Mouse (Mus musculus): ENCODE data around the gene Chrnb1. TPM values are rescaled to one million over a fixed set of nuclear protein-coding genes. Genes with fewer than 3 reads are reported as not detected.

The Chrnb1 gene
- total RNA-seq, 2 experiments from 2014 or later: 4.8 to 5.0 TPM

DNA sequence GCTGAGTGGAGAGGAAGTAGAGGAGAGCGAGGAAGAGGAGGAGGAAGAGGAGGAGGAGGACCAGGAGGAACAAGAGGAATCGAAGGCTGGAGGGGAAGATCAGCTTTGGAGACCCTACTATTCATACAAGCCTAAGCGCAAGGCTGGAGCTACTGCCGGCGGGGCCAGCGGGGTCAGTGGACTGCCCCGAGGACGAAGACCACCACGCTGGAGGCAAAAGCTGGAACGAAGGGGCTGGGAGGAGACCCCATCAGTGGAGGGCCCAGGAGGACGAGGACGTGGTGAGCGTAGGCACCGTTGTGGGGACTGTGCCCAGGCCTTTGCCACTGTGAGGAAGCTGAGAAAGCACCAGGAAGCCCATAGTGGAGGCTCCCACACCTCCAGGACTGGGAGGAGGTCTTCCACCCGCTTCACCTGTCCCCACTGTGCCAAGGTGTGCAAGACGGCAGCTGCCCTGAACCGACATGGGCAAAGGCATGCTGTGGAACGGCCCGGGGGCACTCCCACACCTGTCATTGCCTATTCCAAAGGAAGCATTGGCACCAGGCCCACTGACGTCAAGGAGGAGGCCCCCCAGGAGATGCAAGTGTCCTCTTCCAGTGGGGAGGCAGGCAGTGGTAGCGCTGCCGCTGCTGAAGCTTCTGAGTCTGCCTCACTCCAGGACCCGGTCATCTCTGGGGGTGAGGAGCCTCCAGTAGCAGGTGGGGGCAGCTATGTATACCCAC, 17.3 kb downstream of the Chrnb1 start:
- DNase-seq (ENCODE audit: low spot score): no peak
- intact Hi-C loops (cut with DNase I): no loop called here

DNA sequence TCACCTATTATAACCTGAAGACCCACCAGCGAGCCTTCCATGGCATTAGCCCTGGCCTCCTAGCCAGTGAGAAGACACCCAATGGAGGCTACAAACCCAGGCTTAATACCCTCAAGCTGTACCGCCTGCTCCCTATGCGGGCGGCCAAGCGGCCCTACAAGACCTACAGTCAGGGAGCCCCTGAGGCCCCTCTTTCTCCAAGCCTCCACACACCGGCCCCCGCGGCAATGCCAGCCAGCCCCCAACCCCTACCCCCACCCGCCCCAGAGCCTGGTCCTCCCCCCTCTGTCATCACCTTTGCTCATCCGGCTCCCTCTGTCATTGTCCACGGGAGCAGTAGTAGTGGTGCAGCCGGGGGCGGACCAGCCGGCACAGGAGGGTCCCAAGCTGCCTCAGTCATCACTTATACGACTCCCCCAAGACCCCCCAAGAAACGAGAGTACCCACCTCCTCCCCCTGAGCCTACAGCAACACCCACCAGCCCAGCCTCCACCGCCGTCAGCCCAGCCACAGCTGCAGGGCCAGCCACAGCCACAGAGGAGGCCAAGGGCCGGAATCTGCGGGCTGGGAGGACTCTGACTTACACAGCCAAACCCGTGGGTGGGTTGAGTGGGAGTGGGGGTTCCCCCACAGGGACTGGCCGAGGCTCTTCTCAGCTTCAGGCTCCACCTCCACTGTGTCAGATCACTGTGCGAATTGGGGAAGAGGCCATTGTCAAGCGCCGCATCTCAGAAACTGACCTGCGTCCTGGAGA, 18.1 kb downstream of the Chrnb1 start:
- no peak for DNase-seq (ENCODE audit: low spot score)
- intact Hi-C loops (cut with DNase I): no loop called here

DNA sequence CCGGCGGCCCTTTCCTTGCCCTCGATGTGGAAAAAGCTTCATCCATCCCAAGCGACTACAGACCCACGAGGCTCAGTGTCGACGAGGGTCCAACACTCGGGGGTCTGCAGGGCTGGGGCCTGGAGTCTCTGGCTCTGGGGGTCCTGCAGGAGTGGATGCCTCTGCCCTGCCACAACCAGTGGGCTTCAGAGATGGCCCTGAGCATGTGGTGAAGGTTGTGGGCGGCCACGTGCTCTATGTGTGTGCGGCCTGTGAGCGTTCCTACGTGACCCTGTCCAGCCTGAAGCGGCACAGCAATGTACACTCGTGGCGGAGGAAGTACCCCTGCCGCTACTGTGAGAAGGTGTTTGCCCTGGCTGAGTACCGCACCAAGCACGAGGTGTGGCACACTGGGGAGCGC, 19.3 kb downstream of the Chrnb1 start:
- DNase-seq (ENCODE audit: low spot score): no peak
- intact Hi-C loops (cut with DNase I): no loop called here

DNA sequence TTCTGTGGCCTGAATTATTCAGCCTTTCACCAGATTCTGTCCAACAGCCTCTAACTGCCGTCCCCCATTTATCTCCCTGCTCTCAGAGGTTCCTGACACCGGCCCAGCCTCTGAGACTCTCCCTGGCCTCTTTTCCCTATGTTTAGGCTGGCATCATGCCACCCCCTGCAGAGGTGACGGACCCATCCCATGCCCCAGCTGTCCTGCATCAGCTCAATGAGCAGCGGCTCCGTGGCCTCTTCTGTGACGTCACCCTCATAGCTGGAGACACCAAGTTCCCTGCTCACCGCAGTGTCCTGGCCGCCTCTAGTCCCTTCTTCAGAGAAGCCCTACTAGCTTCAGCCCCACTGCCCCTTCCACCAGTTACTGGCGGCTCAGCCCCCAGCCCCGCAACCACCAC, 20.0 kb downstream of the Chrnb1 start:
- intact Hi-C loops (cut with DNase I): no loop called here
- no peak for DNase-seq (ENCODE audit: low spot score)

DNA sequence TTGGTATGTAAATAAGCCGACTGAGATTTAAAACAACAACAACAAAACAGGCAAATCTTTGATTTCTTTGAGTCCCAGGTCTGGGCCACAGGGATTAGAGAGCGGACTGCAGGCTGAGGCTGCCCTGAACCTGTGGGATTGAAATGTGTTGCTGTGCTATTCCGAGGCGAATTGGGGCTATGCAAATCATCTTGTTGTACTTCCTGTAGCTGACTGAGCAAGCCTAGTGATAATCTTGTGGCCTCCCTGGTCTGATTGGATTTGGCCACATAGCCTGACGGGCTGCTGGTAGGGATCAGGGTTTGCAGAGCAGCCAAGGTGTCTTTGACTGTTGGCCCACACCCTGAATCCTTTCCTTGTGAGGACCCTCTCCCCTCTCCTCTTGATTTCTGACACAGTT, 20.8 kb downstream of the Chrnb1 start:
- intact Hi-C loops (cut with DNase I): no loop called here

DNA sequence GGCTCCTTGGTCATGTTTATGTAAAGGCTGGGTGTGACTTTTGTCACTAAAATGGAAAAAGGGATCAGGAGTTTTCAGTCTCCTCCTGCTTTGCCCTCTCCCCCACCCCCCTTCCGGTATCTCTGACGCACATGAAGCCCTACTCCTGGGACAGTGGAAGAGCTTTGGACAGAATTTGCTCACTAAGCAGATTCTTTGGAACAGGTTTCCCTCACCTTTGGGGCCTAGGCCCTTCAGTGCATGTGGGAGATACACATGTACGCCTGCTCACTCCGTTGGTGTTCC, 28.2 kb downstream of the Chrnb1 start:
- no peak for DNase-seq (ENCODE audit: low spot score)
- intact Hi-C loops (cut with DNase I): loop anchor here (2.0 kb wide), 1 partner anchor 35 kb away; no protein-coding TSS in a partner anchor

More for the DNA sequence above, 20.8 kb downstream of the Chrnb1 start:
- DNase-seq (ENCODE audit: low spot score): no peak

DNA sequence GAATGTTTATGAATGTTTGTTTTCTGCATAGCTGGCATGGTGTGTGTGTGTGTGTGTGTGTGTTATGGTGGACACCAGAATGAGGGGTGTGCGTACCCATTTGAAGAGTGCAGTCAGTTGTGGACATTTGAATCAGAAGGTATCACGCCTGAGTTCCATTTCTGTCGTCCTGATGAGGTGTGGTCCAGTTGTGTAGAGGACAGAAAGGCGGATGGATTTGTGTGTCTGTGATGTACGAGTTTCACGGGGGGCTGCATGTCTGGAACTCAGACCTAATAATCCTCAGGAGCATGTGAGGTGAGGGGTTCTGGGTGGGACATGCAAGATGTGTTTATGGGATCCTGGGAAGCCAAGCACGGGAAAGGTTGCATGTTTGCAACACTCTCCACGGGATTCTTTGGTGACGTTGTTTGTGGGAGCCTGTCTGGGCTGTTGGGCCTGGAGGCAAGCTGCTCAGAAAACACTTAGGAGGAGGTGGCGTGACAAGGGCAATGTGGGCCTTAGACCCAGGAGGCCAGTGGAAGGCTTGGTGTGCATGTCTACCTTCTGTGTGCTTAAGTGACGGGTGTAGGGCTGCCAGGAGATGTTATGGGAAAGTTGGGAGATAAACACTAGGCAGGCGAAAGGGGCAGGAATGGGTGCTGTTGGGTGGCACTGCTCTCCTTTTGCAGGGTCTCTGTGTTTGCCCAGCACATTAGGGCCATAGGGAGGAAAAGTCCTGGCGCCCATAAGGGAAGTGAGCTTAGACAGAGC, 28.7 kb downstream of the Chrnb1 start:
- no peak for DNase-seq (ENCODE audit: low spot score)
- intact Hi-C loops (cut with DNase I): loop anchor here (2.0 kb wide), 1 partner anchor 36 kb away; no protein-coding TSS in a partner anchor

DNA sequence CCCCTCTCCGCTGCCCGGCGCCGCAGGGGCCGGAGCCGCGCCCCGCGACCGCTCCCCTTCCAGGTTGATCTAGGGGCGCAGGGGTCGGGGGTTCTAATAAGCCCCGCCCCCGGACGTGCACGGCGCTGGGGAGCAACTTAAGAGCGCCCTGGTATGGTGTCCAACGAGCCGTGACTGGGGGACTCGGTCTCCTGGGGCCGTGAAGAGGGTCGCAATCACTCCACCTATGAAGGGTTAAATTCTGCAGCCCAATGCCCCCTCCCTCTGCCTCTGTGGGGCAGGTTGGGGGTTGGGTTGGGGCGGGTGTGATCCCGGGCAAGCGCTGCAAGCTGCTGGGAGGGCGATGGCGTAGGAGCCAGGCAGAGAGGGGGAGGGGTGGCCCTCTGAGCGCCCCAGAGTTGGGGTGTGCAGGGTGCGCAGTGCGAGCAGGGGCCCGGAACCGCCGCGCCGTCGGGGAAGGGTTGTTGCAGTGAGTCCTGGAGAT, 29.6 kb downstream of the Chrnb1 start:
- peak; percentile 58 for DNase-seq (ENCODE audit: low spot score)
- intact Hi-C loops (cut with DNase I): loop anchor here (2.0 kb wide), 1 partner anchor 37 kb away; no protein-coding TSS in a partner anchor

DNA sequence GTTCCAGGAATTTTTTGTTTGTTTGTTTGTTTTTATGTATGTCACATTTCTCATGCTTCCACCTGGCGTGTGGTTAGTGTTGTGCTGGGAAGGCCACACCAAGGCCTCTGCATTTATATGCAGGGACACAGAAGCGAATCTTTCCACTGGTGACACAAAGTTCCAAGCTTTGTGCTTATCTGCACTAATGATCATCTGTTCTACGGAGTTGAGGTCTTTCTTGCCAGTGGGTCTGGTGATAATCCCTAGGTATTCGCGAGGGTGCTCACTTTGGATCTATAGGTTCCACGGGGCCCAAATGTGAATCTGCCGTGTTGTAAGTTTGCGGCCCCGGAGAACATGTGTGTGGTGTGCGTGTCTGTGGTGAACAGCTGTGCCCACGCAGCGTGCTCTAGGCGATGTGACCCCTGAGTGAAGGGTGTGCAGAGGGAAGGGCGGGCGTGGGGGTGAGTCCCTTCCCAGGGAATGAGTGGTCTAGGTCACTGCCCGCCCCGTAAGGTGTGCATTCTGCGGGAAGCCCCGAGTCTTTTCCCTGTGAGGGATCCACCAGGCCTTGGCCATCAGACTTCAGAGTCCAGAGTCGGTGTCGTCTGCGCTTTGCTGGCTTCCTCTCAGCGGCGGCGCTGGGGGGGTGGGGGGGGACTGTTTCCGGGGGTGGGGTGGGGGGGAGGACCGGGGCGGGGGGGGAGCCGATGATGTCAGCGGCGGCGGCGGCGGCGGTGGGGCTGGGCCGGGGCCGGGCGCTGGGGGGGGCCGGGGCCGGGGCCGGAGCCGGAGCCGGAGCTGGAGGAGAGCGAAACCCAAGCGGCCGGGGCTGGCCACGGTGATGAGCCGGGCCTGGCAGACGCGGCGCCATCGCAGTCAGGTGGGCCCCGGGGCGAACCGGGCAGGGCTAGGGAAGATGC, 30.3 kb downstream of the Chrnb1 start, which contains the start of gene Zbtb4:
Gene Zbtb4 (plus strand): TSS at position 692 of the 905 bp plus-strand sequence.
- no peak for DNase-seq (ENCODE audit: low spot score)
- intact Hi-C loops (cut with DNase I): loop anchor here (2.0 kb wide), 1 partner anchor 37 kb away; no protein-coding TSS in a partner anchor

DNA sequence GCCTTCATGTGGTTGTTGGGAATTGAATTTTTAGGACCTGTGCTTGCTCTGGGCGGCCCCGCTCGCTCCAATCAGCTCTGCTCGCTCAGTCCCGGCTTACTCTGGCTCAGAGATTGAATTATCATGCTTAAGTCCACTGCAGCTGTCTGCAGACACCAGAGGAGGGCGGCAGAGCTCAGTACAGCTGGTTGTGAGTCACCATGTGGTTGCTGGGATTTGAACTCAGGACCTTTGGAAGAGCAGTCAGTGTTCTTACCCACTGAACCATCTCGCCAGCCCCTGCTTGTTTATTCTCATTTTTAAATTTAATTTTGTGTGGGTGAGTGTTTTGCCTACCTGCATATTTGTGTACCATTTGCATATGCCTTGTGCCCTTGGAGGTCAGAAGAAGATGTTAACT, 32.2 kb downstream of the Chrnb1 start:
- no peak for DNase-seq (ENCODE audit: low spot score)
- intact Hi-C loops (cut with DNase I): no loop called here

DNA sequence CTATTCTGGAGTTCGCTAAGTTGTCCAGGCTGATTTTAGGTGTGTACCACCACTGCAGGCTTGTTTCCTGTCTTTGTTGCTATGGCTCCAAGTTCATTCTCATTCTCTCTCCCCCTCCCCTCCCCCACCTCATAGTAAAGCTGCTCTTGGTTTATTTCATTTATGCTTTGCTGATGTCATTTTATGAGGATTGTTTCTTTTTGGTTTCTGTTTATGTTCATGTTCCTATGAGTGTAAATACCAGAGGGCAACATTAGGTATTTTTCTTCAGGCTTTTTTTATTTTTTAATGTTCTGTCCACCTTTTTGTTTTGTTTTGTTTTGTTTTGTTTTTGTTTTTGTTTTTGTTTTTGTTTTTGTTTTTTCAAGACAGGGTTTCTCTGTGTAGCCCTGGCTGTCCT, 33.9 kb downstream of the Chrnb1 start, which contains the start of gene Slc35g3:
Gene Slc35g3 (minus strand): TSS at position 101 of the 400 bp plus-strand sequence.
- intact Hi-C loops (cut with DNase I): no loop called here
- DNase-seq (ENCODE audit: low spot score): no peak

DNA sequence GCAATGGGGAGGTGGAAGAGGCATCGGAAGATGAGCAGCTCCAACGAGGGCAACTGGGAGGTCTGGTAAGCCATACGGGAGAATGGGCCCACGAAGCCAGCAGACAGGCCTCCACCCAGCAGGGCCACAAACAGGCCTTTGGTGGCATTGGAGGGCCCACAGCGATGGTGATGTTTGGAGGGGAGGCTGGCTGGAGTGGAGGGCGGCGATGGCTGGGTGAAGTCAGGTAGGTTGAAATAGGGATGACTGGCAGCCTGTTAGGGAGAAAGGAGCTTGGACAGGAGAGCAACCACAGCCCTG, 34.9 kb downstream of the Chrnb1 start:
- intact Hi-C loops (cut with DNase I): no loop called here
- DNase-seq (ENCODE audit: low spot score): no peak

DNA sequence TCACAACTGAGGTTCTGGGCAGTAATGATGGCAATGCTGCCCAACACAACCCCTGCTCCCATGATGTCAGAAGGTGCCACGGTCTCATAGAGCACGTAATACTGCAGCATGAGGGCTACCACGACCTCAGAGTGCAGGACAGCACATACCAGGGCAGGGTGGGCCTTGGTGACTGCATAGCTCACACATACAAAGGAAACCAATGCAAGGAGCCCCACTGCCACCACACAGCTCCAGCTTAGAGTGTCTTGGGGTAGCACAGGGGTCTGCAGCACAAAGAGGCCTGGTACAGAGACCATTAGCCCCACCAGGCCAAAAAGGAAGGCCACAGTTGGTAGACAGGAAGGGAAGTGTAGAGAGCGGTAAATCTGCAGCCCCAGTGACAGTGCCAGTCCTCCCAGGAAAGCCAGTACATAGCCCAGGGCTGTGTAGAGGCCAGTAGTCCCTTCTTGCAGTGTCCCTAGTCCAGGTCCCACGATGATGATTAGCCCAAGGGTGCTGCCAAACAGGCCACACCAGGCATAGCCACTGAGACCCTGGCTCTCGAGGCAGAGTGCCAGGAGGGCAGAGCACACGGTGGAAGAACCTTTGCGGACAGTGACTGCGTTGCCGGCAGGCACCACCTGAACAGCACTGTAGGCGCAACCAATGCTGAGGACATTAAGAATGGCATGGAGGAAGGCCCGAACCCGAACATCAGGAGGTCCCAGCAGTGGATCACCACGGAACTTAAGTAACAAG, 35.4 kb downstream of the Chrnb1 start:
- no peak for DNase-seq (ENCODE audit: low spot score)
- intact Hi-C loops (cut with DNase I): no loop called here

DNA sequence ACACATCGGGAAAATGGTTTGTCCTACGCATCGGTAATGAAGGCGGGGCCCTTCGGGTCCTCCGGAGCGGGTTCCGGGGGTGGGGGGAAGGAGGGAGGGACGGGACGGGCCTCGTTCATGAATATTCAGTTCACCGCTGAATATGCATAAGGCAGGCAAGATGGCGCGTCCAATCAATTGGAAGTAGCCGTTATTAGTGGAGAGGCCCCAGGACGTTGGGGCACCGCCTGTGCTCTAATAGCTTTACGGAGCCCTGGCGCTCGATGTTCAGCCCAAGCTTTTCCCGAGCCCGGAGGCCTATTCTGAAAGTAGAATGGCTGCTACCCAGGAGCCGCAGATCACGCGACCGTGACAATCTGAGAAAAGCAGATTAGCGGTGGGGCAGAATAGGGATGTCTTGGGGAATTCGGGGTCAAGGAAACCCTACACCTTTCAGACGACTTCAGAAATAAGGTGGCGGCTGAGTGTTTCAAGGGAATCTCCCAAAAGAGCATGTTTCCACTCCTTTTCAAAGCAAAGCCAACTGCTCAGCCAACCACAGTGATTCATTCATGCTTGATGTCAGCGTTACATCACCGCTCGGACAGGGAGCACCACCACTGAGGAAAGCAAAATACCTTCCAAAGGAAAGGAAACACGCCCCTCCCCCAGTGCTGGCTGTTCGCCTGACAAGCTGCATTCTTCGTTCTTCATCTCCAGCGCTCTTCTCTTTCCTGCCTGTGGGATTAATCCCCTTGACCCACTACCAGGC, 36.6 kb downstream of the Chrnb1 start:
- peak; percentile 85 for DNase-seq (ENCODE audit: low spot score)
- intact Hi-C loops (cut with DNase I): no loop called here

DNA sequence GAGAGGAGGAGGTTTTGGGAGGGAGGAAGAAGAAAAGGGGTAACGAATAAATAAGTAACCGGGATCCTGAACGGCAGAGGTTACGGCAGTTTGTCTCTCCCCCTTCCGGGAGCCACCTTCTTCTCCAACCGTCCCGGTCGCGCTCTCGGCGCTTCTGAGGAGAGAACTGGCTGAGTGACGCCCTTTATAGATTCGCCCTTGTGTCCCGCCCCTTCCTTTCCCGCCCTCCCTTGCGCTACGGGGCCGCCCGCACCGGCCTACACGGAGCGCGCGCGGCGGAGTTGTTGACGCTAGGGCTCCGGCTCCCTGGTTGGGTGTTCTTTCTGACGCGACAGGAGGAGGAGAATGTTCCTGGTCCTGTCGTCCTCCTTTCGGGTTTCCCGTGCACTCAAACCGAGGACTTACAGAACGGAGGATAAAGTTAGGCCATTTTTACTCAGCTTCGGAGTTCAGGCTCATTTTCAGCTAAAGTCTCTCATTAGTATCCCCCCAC, 37.2 kb downstream of the Chrnb1 start, which contains the start of gene Polr2a:
Gene Polr2a (minus strand): TSS at position 160 of the 493 bp plus-strand sequence.
- DNase-seq (ENCODE audit: low spot score): peak; percentile 96
- intact Hi-C loops (cut with DNase I): no loop called here

DNA sequence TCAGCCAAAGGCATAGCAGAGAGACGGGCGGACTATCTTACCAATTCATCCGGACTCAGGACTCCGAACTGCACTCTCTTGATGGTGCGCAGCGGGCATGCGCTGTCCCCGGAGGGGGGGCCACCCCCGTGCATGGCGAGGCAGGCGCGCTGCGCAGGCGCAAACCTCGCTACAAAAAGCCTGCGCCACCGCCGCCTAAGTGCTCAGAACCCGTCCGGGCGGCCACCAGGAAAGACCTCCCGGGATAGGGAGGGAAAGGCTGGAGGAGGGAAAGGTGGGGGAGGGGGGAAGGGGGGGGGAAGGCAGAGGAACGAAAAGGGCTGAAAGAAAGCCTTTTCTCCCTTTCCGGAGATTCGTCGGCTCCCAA, 37.7 kb downstream of the Chrnb1 start:
- peak; percentile 96 for DNase-seq (ENCODE audit: low spot score)
- intact Hi-C loops (cut with DNase I): no loop called here

DNA sequence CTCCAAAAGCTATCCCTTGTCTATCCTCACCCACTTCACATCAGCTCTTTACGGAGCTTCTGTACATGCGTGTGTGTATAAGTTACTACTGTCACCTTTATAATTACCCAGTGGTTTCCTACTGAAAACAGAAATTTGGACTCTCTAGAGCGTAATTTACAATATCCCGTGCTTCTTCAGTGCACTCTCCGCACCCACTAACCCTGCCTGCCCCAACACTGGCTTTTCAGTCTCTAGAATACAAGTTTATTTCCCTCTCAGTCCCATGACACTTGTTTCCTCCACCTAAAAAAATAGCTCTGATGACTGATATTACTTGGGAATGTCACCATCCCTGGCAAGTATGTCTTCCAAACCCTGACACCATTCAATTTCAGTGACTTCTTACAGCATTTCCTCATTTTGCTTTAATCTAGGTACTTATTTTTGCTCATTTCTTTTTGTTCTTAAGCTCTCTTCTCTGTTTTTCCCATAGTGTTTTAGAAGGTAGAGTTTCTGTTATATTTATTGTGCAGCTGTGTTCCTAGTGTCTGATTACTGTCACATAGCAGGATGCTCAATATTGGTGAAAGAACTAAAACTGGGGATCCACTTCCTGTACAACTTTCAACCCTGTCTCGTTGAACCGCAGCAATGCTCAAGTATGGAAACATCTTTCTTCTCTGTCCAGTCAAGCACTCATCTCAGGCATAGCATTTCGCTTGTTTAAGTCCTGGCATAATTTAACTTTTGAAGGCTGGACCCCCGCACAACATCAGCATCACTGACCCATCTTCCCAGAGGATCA, 38.2 kb downstream of the Chrnb1 start:
- no peak for DNase-seq (ENCODE audit: low spot score)
- intact Hi-C loops (cut with DNase I): loop anchor here (2.0 kb wide), 1 partner anchor 119 kb away; no protein-coding TSS in a partner anchor

Measured in heart, postnatal 25 days (tissue).